Mouse (Mus musculus) heart, postnatal 0 days (tissue): ENCODE results near the gene Macc1.

Experiments used
- CTCF ChIP-seq: IDR thresholded peaks from 2 replicates; pipeline ENCODE4 v1.5.1; 2016; ENCODE audit warnings: antibody characterized with exemption, control low read depth, low read depth
- EP300 ChIP-seq: IDR thresholded peaks from 2 replicates; pipeline ENCODE4 v1.6.1; 2016; ENCODE audit warnings: antibody characterized with exemption, low read depth

DNA sequence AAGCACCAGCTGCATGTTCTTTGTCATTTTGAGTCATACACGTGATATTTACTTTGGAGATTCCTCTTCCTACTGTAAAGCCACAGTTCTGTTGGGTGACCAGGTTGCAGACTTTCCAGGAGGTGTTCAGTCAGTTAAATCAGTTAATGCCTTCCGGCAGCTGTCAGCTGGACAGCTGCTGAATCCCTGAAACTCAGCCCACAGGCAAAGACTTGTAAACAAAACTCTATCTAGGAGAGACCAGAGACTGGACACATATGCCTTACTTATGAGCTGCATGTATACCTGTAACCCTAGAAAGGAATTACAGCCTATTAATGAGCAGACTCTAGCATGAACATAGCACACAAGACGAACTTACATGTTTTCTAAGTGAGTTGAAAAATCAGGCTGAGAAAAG, 137.2 kb downstream of the Macc1 start:
- TF ChIP-seq CTCF (no peak), EP300 (no peak)
